Mouse (Mus musculus) bone marrow macrophage, adult 2 months (primary cell): ENCODE measurements around the gene Ppp1r15a.

Experiments used
- CTCF ChIP-seq: IDR thresholded peaks from 2 replicates; pipeline ENCODE4 v1.5.1; 2012; ENCODE audit warnings: low read depth, mild to moderate bottlenecking, low read length, moderate library complexity
- POLR2A ChIP-seq: IDR thresholded peaks from 2 replicates; pipeline ENCODE4 v1.6.1; 2012; ENCODE audit warnings: mild to moderate bottlenecking, low read depth, low read length, borderline replicate concordance

DNA sequence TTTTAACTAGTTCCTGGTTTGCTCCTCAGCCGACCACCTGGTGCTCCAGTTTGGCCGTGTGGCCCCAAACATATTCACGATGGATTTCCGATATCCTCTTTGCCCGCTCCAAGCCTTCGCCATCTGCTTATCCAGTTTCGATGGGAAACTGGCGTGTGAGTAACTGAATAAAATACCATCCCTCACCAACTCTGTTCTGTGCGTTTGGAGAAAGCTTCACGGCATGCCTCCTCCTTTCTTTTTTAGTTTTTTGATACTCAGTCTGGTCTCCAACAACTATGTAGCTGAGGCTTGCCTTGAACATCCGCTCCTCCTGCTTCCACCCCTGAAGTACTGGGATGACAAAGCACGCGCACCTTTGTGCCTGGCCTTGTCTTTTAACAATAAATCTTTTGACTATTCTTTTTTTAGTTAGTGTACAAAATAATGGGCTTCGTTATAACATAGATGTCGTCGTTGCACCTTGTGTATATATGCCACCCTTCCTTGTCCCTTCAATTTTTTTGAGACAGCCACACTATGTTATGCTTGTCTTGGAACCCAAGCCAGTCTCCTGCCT, 3.8 kb downstream of the Ppp1r15a start:
- TF ChIP-seq POLR2A (no peak), CTCF (no peak)
